Mouse (Mus musculus) ES-Bruce4 (cell line): ENCODE measurements around the gene 1190005I06Rik.

Source experiments
- CTCF ChIP-seq: IDR thresholded peaks from one replicate; pipeline ENCODE4 v1.8.1; 2011; ENCODE audit warnings: low read depth, low read length
- POLR2A ChIP-seq: IDR thresholded peaks from one replicate; pipeline ENCODE4 v1.8.1; 2011; ENCODE audit warnings: low read length; ENCODE audit not compliant: insufficient read depth

DNA sequence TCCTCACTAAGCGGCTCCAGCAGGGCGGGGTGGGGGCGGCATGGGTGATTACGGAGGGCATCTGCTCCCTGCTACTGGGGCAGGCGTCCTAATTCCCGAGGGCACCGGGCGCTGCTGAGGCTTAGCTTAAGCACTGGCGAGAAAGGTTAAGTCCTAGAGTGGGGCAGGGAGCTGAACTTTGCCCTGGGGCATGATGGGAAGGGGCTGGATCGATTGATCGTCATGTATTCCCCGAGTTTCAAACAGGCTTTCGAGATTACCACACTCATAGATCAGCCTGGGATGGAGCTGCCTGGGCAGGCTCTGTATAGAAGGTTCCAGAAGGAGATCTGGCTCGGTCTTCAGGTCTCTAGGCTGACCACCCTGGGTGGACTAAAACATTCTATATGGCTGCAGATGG lies 25.3 kb downstream of the 1190005I06Rik start:
- TF ChIP-seq CTCF (no peak), POLR2A (no peak)
